Mouse (Mus musculus): ENCODE results near the gene 1600002K03Rik. TPM values are rescaled to one million over a fixed set of nuclear protein-coding genes. Genes with fewer than 3 reads are reported as not detected.
A peak's percentile ranks its signal among the peaks of the same experiment; 100 is the strongest.

The 1600002K03Rik gene
- polyA plus RNA-seq, 1 experiment from 2014 or later: 9.7 TPM

GRCm38 (mm10) chr10:80136179-80136951 is 36.4 kb upstream of the 1600002K03Rik start:
- H3K4me1 ChIP-seq: peaks cover 60% of the 10 kb centered on the region
- peak overlapping the region; percentile 89 for H3K27ac ChIP-seq (replicated peaks)
- WGBS: 18% methylated on average over 48 of the region's 49 CpGs
- H3K36me3 ChIP-seq: peaks cover 39% of the 10 kb centered on the region
- H3K4me2 ChIP-seq (replicated peaks): peak overlapping the region; percentile 89
- H3K9me3 ChIP-seq: no peaks in the 10 kb centered on the region
- peak overlapping the region; percentile 83 for H3K9ac ChIP-seq (replicated peaks)
- peak overlapping the region; percentile 76 for H3K4me3 ChIP-seq
- H3K27me3 ChIP-seq: no peaks in the 10 kb centered on the region
- ATAC-seq (replicated peaks): no peak

GRCm38 (mm10) chr10:80136952-80137625 is 35.7 kb upstream of the 1600002K03Rik start:
- 4% methylated on average over 29 of the region's 29 CpGs for WGBS
- peaks cover 33% of the 10 kb centered on the region for H3K36me3 ChIP-seq
- no peaks in the 10 kb centered on the region for H3K27me3 ChIP-seq
- H3K4me1 ChIP-seq: peaks cover 59% of the 10 kb centered on the region
- peak overlapping the region; percentile 89 for H3K27ac ChIP-seq (replicated peaks)
- ATAC-seq (replicated peaks): no peak
- no peaks in the 10 kb centered on the region for H3K9me3 ChIP-seq
- H3K4me2 ChIP-seq (replicated peaks): peak overlapping the region; percentile 89
- peak overlapping the region; percentile 83 for H3K9ac ChIP-seq (replicated peaks)
- H3K4me3 ChIP-seq: peak overlapping the region; percentile 76

- H3K36me3 ChIP-seq: peaks cover 25% of the 10 kb centered on the region
- peak overlapping the region; percentile 89 for H3K4me2 ChIP-seq (replicated peaks)
- H3K27me3 ChIP-seq: no peaks in the 10 kb centered on the region
- ATAC-seq (replicated peaks): no peak
- peaks cover 60% of the 10 kb centered on the region for H3K4me1 ChIP-seq
- H3K27ac ChIP-seq (replicated peaks): peak overlapping the region; percentile 89
- peak overlapping the region; percentile 83 for H3K9ac ChIP-seq (replicated peaks)
- WGBS: 1% methylated on average over 33 of the region's 33 CpGs
- H3K9me3 ChIP-seq: no peaks in the 10 kb centered on the region
- peak overlapping the region; percentile 76 for H3K4me3 ChIP-seq
These were observed 34.9 kb upstream of the 1600002K03Rik start for GRCm38 (mm10) chr10:80137626-80138552.

- no peaks in the 10 kb centered on the region for H3K9me3 ChIP-seq
- WGBS: under 1% methylated on average over 69 of the region's 94 CpGs
- peaks cover 61% of the 10 kb centered on the region for H3K4me1 ChIP-seq
- H3K27ac ChIP-seq (replicated peaks): peak within 1 kb of the TSS; percentile 89
- peak; percentile 3 for ATAC-seq (replicated peaks)
- no peaks in the 10 kb centered on the region for H3K27me3 ChIP-seq
- peak within 1 kb of the TSS; percentile 83 for H3K9ac ChIP-seq (replicated peaks)
- peak within 1 kb of the TSS; percentile 89 for H3K4me2 ChIP-seq (replicated peaks)
- peaks cover 18% of the 10 kb centered on the region for H3K36me3 ChIP-seq
- peak within 1 kb of the TSS; percentile 76 for H3K4me3 ChIP-seq
These were observed 33.9 kb upstream of the 1600002K03Rik start, which contains the start of gene Atp5d for GRCm38 (mm10) chr10:80138553-80139438. Atp5d (plus strand) TSS chr10:80138632.

- Histone ChIP-seq H3K4me2 (replicated peaks) (peak overlapping the region; percentile 89), H3K27me3 (no peaks in the 10 kb centered on the region), H3K9ac (replicated peaks) (peak overlapping the region; percentile 83), H3K27ac (replicated peaks) (peak overlapping the region; percentile 89), H3K4me3 (peak overlapping the region; percentile 76), H3K9me3 (no peaks in the 10 kb centered on the region), H3K36me3 (peaks cover 18% of the 10 kb centered on the region), H3K4me1 (peaks cover 61% of the 10 kb centered on the region)
- no peak for ATAC-seq (replicated peaks)
- 4% methylated on average over 10 of the region's 10 CpGs for WGBS
These were observed 33.3 kb upstream of the 1600002K03Rik start for GRCm38 (mm10) chr10:80139439-80139775.

- no peak for ATAC-seq (replicated peaks)
- H3K4me2 ChIP-seq (replicated peaks): no peak overlapping the region
- peaks cover 64% of the 10 kb centered on the region for H3K4me1 ChIP-seq
- WGBS: 73% methylated on average over 11 of the region's 11 CpGs
- no peak overlapping the region for H3K9ac ChIP-seq (replicated peaks)
- peak overlapping the region; percentile 81; the same call in 1 of the 2 replicates for H3K4me3 ChIP-seq
- no peaks in the 10 kb centered on the region for H3K9me3 ChIP-seq
- peaks cover 20% of the 10 kb centered on the region for H3K36me3 ChIP-seq
- H3K27me3 ChIP-seq: no peaks in the 10 kb centered on the region
- peak overlapping the region; percentile 89; the same call in 1 of the 2 replicates for H3K27ac ChIP-seq (replicated peaks)
These were observed 32.6 kb upstream of the 1600002K03Rik start for GRCm38 (mm10) chr10:80139975-80140665.

GRCm38 (mm10) chr10:80140666-80141035 is 32.1 kb upstream of the 1600002K03Rik start, which contains the start of gene Cbarp:
Cbarp (minus strand) TSS chr10:80140835.
- no peak for ATAC-seq (replicated peaks)
- Histone ChIP-seq H3K36me3 (peaks cover 23% of the 10 kb centered on the region), H3K4me2 (replicated peaks) (peak within 1 kb of the TSS; percentile 91), H3K9ac (replicated peaks) (peak within 1 kb of the TSS; percentile 29), H3K27me3 (no peaks in the 10 kb centered on the region), H3K9me3 (no peaks in the 10 kb centered on the region), H3K4me1 (peaks cover 69% of the 10 kb centered on the region), H3K4me3 (peak within 1 kb of the TSS; percentile 81), H3K27ac (replicated peaks) (peak within 1 kb of the TSS; percentile 89)
- WGBS: 80% methylated on average over 10 of the region's 10 CpGs

GRCm38 (mm10) chr10:80141243-80141642 is 31.5 kb upstream of the 1600002K03Rik start:
- Histone ChIP-seq H3K27me3 (no peaks in the 10 kb centered on the region), H3K27ac (replicated peaks) (peak overlapping the region; percentile 87), H3K4me1 (peaks cover 72% of the 10 kb centered on the region), H3K4me3 (peak overlapping the region; percentile 81), H3K9ac (replicated peaks) (peak overlapping the region; percentile 29), H3K4me2 (replicated peaks) (peak overlapping the region; percentile 91), H3K36me3 (peaks cover 17% of the 10 kb centered on the region), H3K9me3 (no peaks in the 10 kb centered on the region)
- peak; percentile 40 for ATAC-seq (replicated peaks)
- under 1% methylated on average over 29 of the region's 29 CpGs for WGBS

- peak; percentile 87 for ATAC-seq (replicated peaks)
- WGBS: 1% methylated on average over 43 of the region's 43 CpGs
- Histone ChIP-seq H3K4me2 (replicated peaks) (peak overlapping the region; percentile 91), H3K9me3 (no peaks in the 10 kb centered on the region), H3K9ac (replicated peaks) (peak overlapping the region; percentile 87), H3K36me3 (peaks cover 17% of the 10 kb centered on the region), H3K27ac (replicated peaks) (peak overlapping the region; percentile 87), H3K27me3 (no peaks in the 10 kb centered on the region), H3K4me3 (peak overlapping the region; percentile 81), H3K4me1 (peaks cover 67% of the 10 kb centered on the region)
These were observed 30.8 kb upstream of the 1600002K03Rik start for GRCm38 (mm10) chr10:80141786-80142529.

GRCm38 (mm10) chr10:80142530-80142925 is 30.2 kb upstream of the 1600002K03Rik start:
- ATAC-seq (replicated peaks): no peak

More at GRCm38 (mm10) chr10:80142530-80142925, 30.2 kb upstream of the 1600002K03Rik start:
- H3K36me3 ChIP-seq: peaks cover 17% of the 10 kb centered on the region
- peak overlapping the region; percentile 87 for H3K27ac ChIP-seq (replicated peaks)
- H3K4me2 ChIP-seq (replicated peaks): peak overlapping the region; percentile 91
- peak overlapping the region; percentile 87 for H3K9ac ChIP-seq (replicated peaks)
- WGBS: 0% methylated on average over 15 of the region's 15 CpGs
- peaks cover 61% of the 10 kb centered on the region for H3K4me1 ChIP-seq
- H3K4me3 ChIP-seq: peak overlapping the region; percentile 81
- no peaks in the 10 kb centered on the region for H3K9me3 ChIP-seq
- H3K27me3 ChIP-seq: no peaks in the 10 kb centered on the region
